Mouse (Mus musculus) kidney, adult 2 months (tissue): ENCODE measurements around the gene Hist1h2be.

Source experiments
- CTCF ChIP-seq: fragments of 200-500 bp; conservative IDR thresholded peaks from 2 replicates; pipeline ENCODE4 v1.5.1; 2011; ENCODE audit warnings: low read depth, mild to moderate bottlenecking, control low read depth, low read length, moderate library complexity, mixed read lengths; ENCODE audit not compliant: insufficient read depth, insufficient read length
- POLR2A ChIP-seq: fragments of 200-500 bp; IDR thresholded peaks from one replicate; pipeline ENCODE4 v1.6.1; 2011; ENCODE audit warnings: low read depth, low read length, control low read depth

GRCm38 (mm10) chr13:23609209-23609608 is 11.7 kb downstream of the Hist1h2be start:
- TF ChIP-seq POLR2A (no peak), CTCF (no peak)
